Mouse (Mus musculus): ENCODE measurements around the gene Myh1. TPM values are rescaled to one million over a fixed set of nuclear protein-coding genes. Genes with fewer than 3 reads are reported as not detected.

Myh1 gene
- polyA plus RNA-seq, 1 experiment from 2014 or later, result 0.24 TPM

DNA sequence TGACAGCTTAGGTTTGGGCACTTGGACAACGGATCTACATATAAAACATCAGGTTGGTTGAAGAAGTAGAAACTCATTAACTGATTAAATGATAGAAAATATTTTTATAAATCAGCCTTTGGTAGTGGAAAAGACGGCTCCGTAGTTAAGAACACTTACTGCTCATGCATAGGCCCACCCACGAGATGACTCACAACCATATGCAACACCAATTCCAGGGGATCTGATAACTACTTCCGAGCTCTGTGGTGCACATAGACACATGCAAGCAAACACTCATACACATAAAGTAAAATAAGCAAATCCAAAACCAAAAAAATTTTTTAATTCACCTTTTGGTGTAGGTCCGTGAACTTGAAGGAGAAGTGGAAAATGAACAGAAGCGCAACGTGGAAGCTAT, 22.0 kb downstream of the Myh1 start:
- H3K9me3 ChIP-seq (replicated peaks; ENCODE audit: control insufficient read depth, low read length, poor library complexity, severe bottlenecking), result no peaks in the 10 kb centered on the region
- no peak overlapping the region for H3K27ac ChIP-seq (ENCODE audit: low read length)
- H3K4me1 ChIP-seq (ENCODE audit: control insufficient read depth, insufficient read depth, low read length), result no peaks in the 10 kb centered on the region
- no peaks in the 10 kb centered on the region for H3K27me3 ChIP-seq (ENCODE audit: control insufficient read depth, insufficient read depth, low read depth, low read length)
- H3K9ac ChIP-seq (ENCODE audit: low read depth, low read length), result no peak overlapping the region
- H3K4me2 ChIP-seq (ENCODE audit: low read length), result no peak overlapping the region
- no peak overlapping the region for H3K4me3 ChIP-seq (ENCODE audit: low read depth, low read length)
- H3K36me3 ChIP-seq (ENCODE audit: control insufficient read depth, insufficient read depth, low read length), result no peaks in the 10 kb centered on the region
- 94% methylated on average over 8 of the region's 8 CpGs for WGBS
- ATAC-seq, result no peak

DNA sequence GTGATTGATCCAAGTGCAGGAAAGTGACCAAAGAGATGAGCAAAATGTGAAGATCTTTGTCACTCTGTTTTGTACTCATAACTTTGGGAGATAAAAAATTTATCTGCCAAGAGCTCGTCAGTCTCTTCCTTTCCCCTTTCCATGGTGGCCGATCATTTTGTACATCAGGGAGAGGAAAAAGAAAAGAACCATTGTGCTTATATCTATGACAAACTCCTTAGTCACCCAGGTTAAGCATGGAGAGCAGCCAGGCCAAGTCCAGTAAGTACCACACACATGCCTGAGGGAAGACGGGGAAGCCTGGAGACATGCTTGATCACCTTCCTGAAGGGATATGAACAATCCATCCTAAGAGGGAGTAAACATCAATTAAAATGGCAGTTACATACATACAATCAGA, 24.6 kb downstream of the Myh1 start:
- Histone ChIP-seq H3K4me1 (ENCODE audit: control insufficient read depth, insufficient read depth, low read length) (no peaks in the 10 kb centered on the region), H3K9me3 (replicated peaks; ENCODE audit: control insufficient read depth, low read length, poor library complexity, severe bottlenecking) (no peaks in the 10 kb centered on the region), H3K4me3 (ENCODE audit: low read depth, low read length) (no peak overlapping the region), H3K27me3 (ENCODE audit: control insufficient read depth, insufficient read depth, low read depth, low read length) (no peaks in the 10 kb centered on the region), H3K9ac (ENCODE audit: low read depth, low read length) (no peak overlapping the region), H3K36me3 (ENCODE audit: control insufficient read depth, insufficient read depth, low read length) (no peaks in the 10 kb centered on the region), H3K27ac (ENCODE audit: low read length) (no peak overlapping the region), H3K4me2 (ENCODE audit: low read length) (no peak overlapping the region)
- WGBS, result 89% methylated on average over 3 of the region's 3 CpGs
- no peak for ATAC-seq

- no peaks in the 10 kb centered on the region for H3K9me3 ChIP-seq (replicated peaks; ENCODE audit: control insufficient read depth, low read length, poor library complexity, severe bottlenecking)
- no peak overlapping the region for H3K4me3 ChIP-seq (ENCODE audit: low read depth, low read length)
- no peak overlapping the region for H3K9ac ChIP-seq (ENCODE audit: low read depth, low read length)
- no peaks in the 10 kb centered on the region for H3K36me3 ChIP-seq (ENCODE audit: control insufficient read depth, insufficient read depth, low read length)
- WGBS, result 87% methylated on average over 3 of the region's 3 CpGs
- no peak overlapping the region for H3K4me2 ChIP-seq (ENCODE audit: low read length)
- no peak for ATAC-seq
- no peak overlapping the region for H3K27ac ChIP-seq (ENCODE audit: low read length)
- H3K4me1 ChIP-seq (ENCODE audit: control insufficient read depth, insufficient read depth, low read length), result no peaks in the 10 kb centered on the region
- H3K27me3 ChIP-seq (ENCODE audit: control insufficient read depth, insufficient read depth, low read depth, low read length), result no peaks in the 10 kb centered on the region
These were observed 28.9 kb downstream of the Myh1 start for GRCm38 (mm10) chr11:67228731-67229130.

GRCm38 (mm10) chr11:67229166-67229565, 29.3 kb downstream of the Myh1 start:
- whole genome bisulfite sequencing, result 89% methylated on average over 5 of the region's 5 CpGs
- no peak overlapping the region for H3K4me2 ChIP-seq (ENCODE audit: low read length)
- H3K27ac ChIP-seq (ENCODE audit: low read length), result no peak overlapping the region
- no peaks in the 10 kb centered on the region for H3K27me3 ChIP-seq (ENCODE audit: control insufficient read depth, insufficient read depth, low read depth, low read length)
- no peak overlapping the region for H3K4me3 ChIP-seq (ENCODE audit: low read depth, low read length)
- no peaks in the 10 kb centered on the region for H3K9me3 ChIP-seq (replicated peaks; ENCODE audit: control insufficient read depth, low read length, poor library complexity, severe bottlenecking)
- H3K36me3 ChIP-seq (ENCODE audit: control insufficient read depth, insufficient read depth, low read length), result no peaks in the 10 kb centered on the region
- no peaks in the 10 kb centered on the region for H3K4me1 ChIP-seq (ENCODE audit: control insufficient read depth, insufficient read depth, low read length)
- no peak for ATAC-seq
- no peak overlapping the region for H3K9ac ChIP-seq (ENCODE audit: low read depth, low read length)

GRCm38 (mm10) chr11:67229946-67230345, 30.1 kb downstream of the Myh1 start:
- WGBS, result 84% methylated on average over 2 of the region's 2 CpGs
- H3K4me3 ChIP-seq (ENCODE audit: low read depth, low read length), result no peak overlapping the region
- ATAC-seq, result no peak

GRCm38 (mm10) chr11:67235639-67236358, 35.9 kb downstream of the Myh1 start:
- no peaks in the 10 kb centered on the region for H3K4me1 ChIP-seq (ENCODE audit: control insufficient read depth, insufficient read depth, low read length)
- H3K36me3 ChIP-seq (ENCODE audit: control insufficient read depth, insufficient read depth, low read length), result no peaks in the 10 kb centered on the region

More at GRCm38 (mm10) chr11:67229946-67230345, 30.1 kb downstream of the Myh1 start:
- Histone ChIP-seq H3K9ac (ENCODE audit: low read depth, low read length) (no peak overlapping the region), H3K4me1 (ENCODE audit: control insufficient read depth, insufficient read depth, low read length) (no peaks in the 10 kb centered on the region), H3K27ac (ENCODE audit: low read length) (no peak overlapping the region), H3K9me3 (replicated peaks; ENCODE audit: control insufficient read depth, low read length, poor library complexity, severe bottlenecking) (no peaks in the 10 kb centered on the region), H3K27me3 (ENCODE audit: control insufficient read depth, insufficient read depth, low read depth, low read length) (no peaks in the 10 kb centered on the region), H3K36me3 (ENCODE audit: control insufficient read depth, insufficient read depth, low read length) (no peaks in the 10 kb centered on the region), H3K4me2 (ENCODE audit: low read length) (no peak overlapping the region)

DNA sequence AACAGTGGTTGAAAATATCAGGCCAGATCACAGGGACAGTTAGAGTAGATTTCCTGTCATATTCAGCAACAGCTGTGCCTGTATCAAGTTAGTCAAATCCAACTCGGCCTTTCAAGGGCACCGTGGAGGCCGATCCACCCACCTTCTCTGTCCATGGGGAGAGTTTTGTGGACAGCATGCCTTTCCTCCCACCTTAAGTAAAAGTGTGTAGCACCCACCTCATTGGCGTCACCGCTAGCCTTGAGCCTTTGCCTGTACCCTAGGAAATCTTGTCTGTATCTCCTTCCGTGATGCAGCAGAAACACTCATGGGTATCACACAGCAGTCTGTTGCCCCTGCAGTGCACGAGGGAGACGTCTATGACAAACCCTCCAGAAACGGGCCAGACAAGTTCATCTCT, 36.9 kb downstream of the Myh1 start:
- 87% methylated on average over 9 of the region's 9 CpGs for WGBS
- H3K36me3 ChIP-seq (ENCODE audit: control insufficient read depth, insufficient read depth, low read length), result no peaks in the 10 kb centered on the region
- no peak overlapping the region for H3K4me2 ChIP-seq (ENCODE audit: low read length)
- no peak for ATAC-seq
- no peaks in the 10 kb centered on the region for H3K4me1 ChIP-seq (ENCODE audit: control insufficient read depth, insufficient read depth, low read length)
- no peaks in the 10 kb centered on the region for H3K27me3 ChIP-seq (ENCODE audit: control insufficient read depth, insufficient read depth, low read depth, low read length)
- no peaks in the 10 kb centered on the region for H3K9me3 ChIP-seq (replicated peaks; ENCODE audit: control insufficient read depth, low read length, poor library complexity, severe bottlenecking)
- H3K4me3 ChIP-seq (ENCODE audit: low read depth, low read length), result no peak overlapping the region
- no peak overlapping the region for H3K9ac ChIP-seq (ENCODE audit: low read depth, low read length)
- no peak overlapping the region for H3K27ac ChIP-seq (ENCODE audit: low read length)

More at GRCm38 (mm10) chr11:67235639-67236358, 35.9 kb downstream of the Myh1 start:
- H3K9ac ChIP-seq (ENCODE audit: low read depth, low read length), result no peak overlapping the region
- 73% methylated on average over 5 of the region's 5 CpGs for WGBS
- no peak overlapping the region for H3K4me3 ChIP-seq (ENCODE audit: low read depth, low read length)
- H3K4me2 ChIP-seq (ENCODE audit: low read length), result no peak overlapping the region
- H3K27me3 ChIP-seq (ENCODE audit: control insufficient read depth, insufficient read depth, low read depth, low read length), result no peaks in the 10 kb centered on the region
- no peaks in the 10 kb centered on the region for H3K9me3 ChIP-seq (replicated peaks; ENCODE audit: control insufficient read depth, low read length, poor library complexity, severe bottlenecking)
- no peak for ATAC-seq
- no peak overlapping the region for H3K27ac ChIP-seq (ENCODE audit: low read length)

- no peak for ATAC-seq
- 79% methylated on average over 5 of the region's 5 CpGs for WGBS
These were observed 37.7 kb downstream of the Myh1 start, which contains the start of gene Myh4 for GRCm38 (mm10) chr11:67237481-67238079. Myh4 (plus strand) TSS chr11:67238029.

GRCm38 (mm10) chr11:67241051-67241450, 41.2 kb downstream of the Myh1 start:
- no peak overlapping the region for H3K9ac ChIP-seq (ENCODE audit: low read depth, low read length)
- no peaks in the 10 kb centered on the region for H3K36me3 ChIP-seq (ENCODE audit: control insufficient read depth, insufficient read depth, low read length)
- no peaks in the 10 kb centered on the region for H3K9me3 ChIP-seq (replicated peaks; ENCODE audit: control insufficient read depth, low read length, poor library complexity, severe bottlenecking)
- no peaks in the 10 kb centered on the region for H3K27me3 ChIP-seq (ENCODE audit: control insufficient read depth, insufficient read depth, low read depth, low read length)
- H3K4me3 ChIP-seq (ENCODE audit: low read depth, low read length), result no peak overlapping the region
- WGBS, result 93% methylated on average over 6 of the region's 6 CpGs
- H3K27ac ChIP-seq (ENCODE audit: low read length), result no peak overlapping the region
- H3K4me1 ChIP-seq (ENCODE audit: control insufficient read depth, insufficient read depth, low read length), result no peaks in the 10 kb centered on the region
- no peak for ATAC-seq
- no peak overlapping the region for H3K4me2 ChIP-seq (ENCODE audit: low read length)

More at GRCm38 (mm10) chr11:67237481-67238079, 37.7 kb downstream of the Myh1 start, which contains the start of gene Myh4:
- H3K9ac ChIP-seq (ENCODE audit: low read depth, low read length), result no peak within 1 kb of the TSS
- H3K4me3 ChIP-seq (ENCODE audit: low read depth, low read length), result no peak within 1 kb of the TSS
- H3K27me3 ChIP-seq (ENCODE audit: control insufficient read depth, insufficient read depth, low read depth, low read length), result no peaks in the 10 kb centered on the region
- H3K36me3 ChIP-seq (ENCODE audit: control insufficient read depth, insufficient read depth, low read length), result no peaks in the 10 kb centered on the region
- no peaks in the 10 kb centered on the region for H3K9me3 ChIP-seq (replicated peaks; ENCODE audit: control insufficient read depth, low read length, poor library complexity, severe bottlenecking)
- no peaks in the 10 kb centered on the region for H3K4me1 ChIP-seq (ENCODE audit: control insufficient read depth, insufficient read depth, low read length)
- no peak within 1 kb of the TSS for H3K27ac ChIP-seq (ENCODE audit: low read length)
- H3K4me2 ChIP-seq (ENCODE audit: low read length), result no peak within 1 kb of the TSS
